Mouse (Mus musculus) hindbrain, embryonic 12.5 days (tissue): ENCODE results near the gene Phlpp1. TPM values are rescaled to one million over a fixed set of nuclear protein-coding genes. Genes with fewer than 3 reads are reported as not detected.

ENCODE experiments used
- ATAC-seq: fragments of 200-750 bp; cut with Nextera tagmentation; 2 replicates; pipeline ENCODE4 v1.8.0; 2017; ENCODE audit warnings: moderate TSS enrichment; ENCODE audit not compliant: low FRiP score
- H3K27ac ChIP-seq: fragments of 300-500 bp; sonication (generic); 2 replicates; pipeline ENCODE4 v1.5.1; 2016; ENCODE audit warnings: mild to moderate bottlenecking
- H3K27me3 ChIP-seq: fragments of 300-500 bp; sonication (generic); 2 replicates; pipeline ENCODE4 v1.6.1; 2016; ENCODE audit warnings: mild to moderate bottlenecking
- H3K36me3 ChIP-seq: fragments of 300-500 bp; sonication (generic); 2 replicates; pipeline ENCODE4 v1.6.1; 2016; ENCODE audit warnings: mild to moderate bottlenecking
- H3K4me1 ChIP-seq: fragments of 300-500 bp; sonication (generic); 2 replicates; pipeline ENCODE4 v1.6.1; 2016
- H3K4me2 ChIP-seq: fragments of 300-500 bp; sonication (generic); replicated peaks from 2 replicates; pipeline ENCODE4 v1.6.1; 2016; ENCODE audit warnings: mild to moderate bottlenecking
- H3K4me3 ChIP-seq: fragments of 300-500 bp; sonication (generic); 2 replicates; pipeline ENCODE4 v1.5.1; 2016; ENCODE audit warnings: mild to moderate bottlenecking
- H3K9ac ChIP-seq: fragments of 300-500 bp; sonication (generic); 2 replicates; pipeline ENCODE4 v1.6.1; 2016; ENCODE audit warnings: mild to moderate bottlenecking, moderate library complexity
- H3K9me3 ChIP-seq: fragments of 300-500 bp; sonication (generic); replicated peaks from 2 replicates; pipeline ENCODE4 v1.6.1; 2016; ENCODE audit warnings: mild to moderate bottlenecking
- WGBS: fragments of 180-500 bp; shearing (Covaris S2); methylation state at CpG from one replicate; pipeline ENCODE4 v1.1.7; 2016; 5-methylcytosine and 5-hydroxymethylcytosine counted together
- polyA plus RNA-seq: library from polyadenylated mRNA; unstranded; fragments of >200 nt; fragmentation: Nextera tagmentation; extraction: Ambion mirVana; gene quantifications from 2 replicates; pipeline ENCODE4 v1.2.1, GENCODE M21; 2016

Gene Phlpp1
- polyA plus RNA-seq, 1 experiment from 2014 or later: 9.4 TPM

- Histone ChIP-seq H3K9me3 (no peaks in the 10 kb centered on the region), H3K4me3 (no peak overlapping the region), H3K27ac (no peak overlapping the region), H3K27me3 (no peaks in the 10 kb centered on the region), H3K36me3 (no peaks in the 10 kb centered on the region), H3K4me2 (no peak overlapping the region), H3K9ac (no peak overlapping the region), H3K4me1 (peaks cover 7% of the 10 kb centered on the region)
- no peak for ATAC-seq
- 62% methylated on average over 2 of the region's 2 CpGs for WGBS
Observed at GRCm38 (mm10) chr1:106186062-106186461, 14.5 kb downstream of the Phlpp1 start.

- H3K27me3 ChIP-seq: no peaks in the 10 kb centered on the region
- no peak overlapping the region for H3K4me2 ChIP-seq
- H3K36me3 ChIP-seq: no peaks in the 10 kb centered on the region
- no peak overlapping the region for H3K4me3 ChIP-seq
- no peak for ATAC-seq
- no peak overlapping the region for H3K9ac ChIP-seq
- peaks cover 7% of the 10 kb centered on the region for H3K4me1 ChIP-seq
- no peaks in the 10 kb centered on the region for H3K9me3 ChIP-seq
- no peak overlapping the region for H3K27ac ChIP-seq
Observed at GRCm38 (mm10) chr1:106187480-106187879, 15.9 kb downstream of the Phlpp1 start.

- no peak overlapping the region for H3K4me3 ChIP-seq
- no peak overlapping the region for H3K4me2 ChIP-seq
- no peak overlapping the region for H3K9ac ChIP-seq
- H3K36me3 ChIP-seq: no peaks in the 10 kb centered on the region
- H3K27ac ChIP-seq: no peak overlapping the region
- no peaks in the 10 kb centered on the region for H3K27me3 ChIP-seq
- peaks cover 18% of the 10 kb centered on the region for H3K4me1 ChIP-seq
- ATAC-seq: no peak
- H3K9me3 ChIP-seq: no peaks in the 10 kb centered on the region
- WGBS: 88% methylated on average over 3 of the region's 3 CpGs
Observed at GRCm38 (mm10) chr1:106188756-106189155, 17.2 kb downstream of the Phlpp1 start.

GRCm38 (mm10) chr1:106189311-106189710, 17.8 kb downstream of the Phlpp1 start:
- Histone ChIP-seq H3K27me3 (no peaks in the 10 kb centered on the region), H3K4me3 (no peak overlapping the region), H3K36me3 (no peaks in the 10 kb centered on the region), H3K9ac (no peak overlapping the region), H3K4me1 (peaks cover 19% of the 10 kb centered on the region), H3K9me3 (no peaks in the 10 kb centered on the region), H3K27ac (no peak overlapping the region), H3K4me2 (no peak overlapping the region)
- ATAC-seq: no peak
- 98% methylated on average over 5 of the region's 5 CpGs for WGBS

- 60% methylated on average over 3 of the region's 3 CpGs for WGBS
- no peak overlapping the region for H3K4me3 ChIP-seq
- ATAC-seq: no peak
Observed at GRCm38 (mm10) chr1:106190695-106191094, 19.1 kb downstream of the Phlpp1 start.

GRCm38 (mm10) chr1:106191885-106192284, 20.3 kb downstream of the Phlpp1 start:
- 66% methylated on average over 8 of the region's 8 CpGs for WGBS
- H3K4me2 ChIP-seq: no peak overlapping the region
- no peak overlapping the region for H3K9ac ChIP-seq
- H3K4me3 ChIP-seq: no peak overlapping the region
- no peaks in the 10 kb centered on the region for H3K27me3 ChIP-seq
- H3K9me3 ChIP-seq: no peaks in the 10 kb centered on the region
- peaks cover 12% of the 10 kb centered on the region; the same call in 1 of the 2 replicates for H3K4me1 ChIP-seq
- no peak overlapping the region for H3K27ac ChIP-seq
- H3K36me3 ChIP-seq: no peaks in the 10 kb centered on the region
- no peak for ATAC-seq

More at GRCm38 (mm10) chr1:106190695-106191094, 19.1 kb downstream of the Phlpp1 start:
- H3K9me3 ChIP-seq: no peaks in the 10 kb centered on the region
- no peaks in the 10 kb centered on the region for H3K27me3 ChIP-seq
- H3K4me1 ChIP-seq: peaks cover 16% of the 10 kb centered on the region; the same call in 1 of the 2 replicates
- H3K27ac ChIP-seq: no peak overlapping the region
- H3K9ac ChIP-seq: no peak overlapping the region
- H3K36me3 ChIP-seq: no peaks in the 10 kb centered on the region
- H3K4me2 ChIP-seq: no peak overlapping the region

GRCm38 (mm10) chr1:106192864-106193470, 21.4 kb downstream of the Phlpp1 start:
- H3K4me3 ChIP-seq: no peak overlapping the region
- H3K9me3 ChIP-seq: no peaks in the 10 kb centered on the region
- peaks cover 12% of the 10 kb centered on the region for H3K4me1 ChIP-seq
- no peak overlapping the region for H3K9ac ChIP-seq
- H3K27me3 ChIP-seq: no peaks in the 10 kb centered on the region
- H3K27ac ChIP-seq: no peak overlapping the region
- H3K4me2 ChIP-seq: no peak overlapping the region
- 62% methylated on average over 8 of the region's 8 CpGs for WGBS
- no peak for ATAC-seq
- no peaks in the 10 kb centered on the region for H3K36me3 ChIP-seq

- 67% methylated on average over 3 of the region's 3 CpGs for WGBS
- Histone ChIP-seq H3K27ac (no peak overlapping the region), H3K4me3 (no peak overlapping the region), H3K4me2 (no peak overlapping the region), H3K4me1 (peaks cover 15% of the 10 kb centered on the region), H3K36me3 (no peaks in the 10 kb centered on the region), H3K9ac (no peak overlapping the region), H3K27me3 (no peaks in the 10 kb centered on the region), H3K9me3 (no peaks in the 10 kb centered on the region)
- no peak for ATAC-seq
Observed at GRCm38 (mm10) chr1:106193487-106193886, 21.9 kb downstream of the Phlpp1 start.

GRCm38 (mm10) chr1:106194263-106194662, 22.7 kb downstream of the Phlpp1 start:
- Histone ChIP-seq H3K27ac (no peak overlapping the region), H3K4me1 (peaks cover 19% of the 10 kb centered on the region), H3K9me3 (no peaks in the 10 kb centered on the region), H3K4me3 (no peak overlapping the region), H3K27me3 (no peaks in the 10 kb centered on the region), H3K4me2 (no peak overlapping the region), H3K36me3 (no peaks in the 10 kb centered on the region), H3K9ac (no peak overlapping the region)
- WGBS: 76% methylated on average over 3 of the region's 3 CpGs
- ATAC-seq: no peak

- WGBS: 64% methylated on average over 5 of the region's 5 CpGs
- Histone ChIP-seq H3K36me3 (no peaks in the 10 kb centered on the region), H3K27me3 (no peaks in the 10 kb centered on the region), H3K4me3 (no peak overlapping the region), H3K9me3 (no peaks in the 10 kb centered on the region), H3K4me2 (no peak overlapping the region), H3K4me1 (peaks cover 34% of the 10 kb centered on the region), H3K27ac (peak overlapping the region; percentile 40; the same call in 1 of the 2 replicates), H3K9ac (no peak overlapping the region)
- ATAC-seq: no peak
Observed at GRCm38 (mm10) chr1:106197991-106198390, 26.4 kb downstream of the Phlpp1 start.

GRCm38 (mm10) chr1:106199109-106199508, 27.6 kb downstream of the Phlpp1 start:
- Histone ChIP-seq H3K27ac (peak overlapping the region; percentile 83), H3K4me1 (peaks cover 28% of the 10 kb centered on the region), H3K4me2 (no peak overlapping the region), H3K4me3 (no peak overlapping the region), H3K36me3 (no peaks in the 10 kb centered on the region), H3K9ac (no peak overlapping the region), H3K27me3 (no peaks in the 10 kb centered on the region), H3K9me3 (no peaks in the 10 kb centered on the region)
- WGBS: 48% methylated on average over 4 of the region's 4 CpGs
- ATAC-seq: peak; percentile 10; the same call in 1 of the 2 replicates

GRCm38 (mm10) chr1:106199686-106200085, 28.1 kb downstream of the Phlpp1 start:
- Histone ChIP-seq H3K9me3 (no peaks in the 10 kb centered on the region), H3K27me3 (no peaks in the 10 kb centered on the region), H3K27ac (peak overlapping the region; percentile 83), H3K4me2 (peak overlapping the region; percentile 27; the same call in 1 of the 2 replicates), H3K9ac (no peak overlapping the region), H3K36me3 (no peaks in the 10 kb centered on the region), H3K4me3 (no peak overlapping the region), H3K4me1 (peaks cover 32% of the 10 kb centered on the region)
- 7% methylated on average over 2 of the region's 2 CpGs for WGBS
- ATAC-seq: peak; percentile 87

- Histone ChIP-seq H3K9me3 (no peaks in the 10 kb centered on the region), H3K27ac (no peak overlapping the region)
Observed at GRCm38 (mm10) chr1:106201025-106201424, 29.5 kb downstream of the Phlpp1 start.

More at GRCm38 (mm10) chr1:106201025-106201424, 29.5 kb downstream of the Phlpp1 start:
- 88% methylated on average over 1 of the region's 1 CpGs for WGBS
- Histone ChIP-seq H3K4me1 (peaks cover 32% of the 10 kb centered on the region), H3K36me3 (no peaks in the 10 kb centered on the region), H3K4me2 (no peak overlapping the region), H3K9ac (no peak overlapping the region), H3K4me3 (no peak overlapping the region), H3K27me3 (no peaks in the 10 kb centered on the region)
- ATAC-seq: no peak
